Mouse (Mus musculus): ENCODE results near the gene Isoc2b. TPM values are rescaled to one million over a fixed set of nuclear protein-coding genes. Genes with fewer than 3 reads are reported as not detected.
A peak's percentile ranks its signal among the peaks of the same experiment; 100 is the strongest.

The Isoc2b gene
- 2.0 and 3.2 TPM in 2 replicates for polyA plus RNA-seq (2014; fragmentation: Nextera tagmentation; extraction: Ambion mirVana)

DNA sequence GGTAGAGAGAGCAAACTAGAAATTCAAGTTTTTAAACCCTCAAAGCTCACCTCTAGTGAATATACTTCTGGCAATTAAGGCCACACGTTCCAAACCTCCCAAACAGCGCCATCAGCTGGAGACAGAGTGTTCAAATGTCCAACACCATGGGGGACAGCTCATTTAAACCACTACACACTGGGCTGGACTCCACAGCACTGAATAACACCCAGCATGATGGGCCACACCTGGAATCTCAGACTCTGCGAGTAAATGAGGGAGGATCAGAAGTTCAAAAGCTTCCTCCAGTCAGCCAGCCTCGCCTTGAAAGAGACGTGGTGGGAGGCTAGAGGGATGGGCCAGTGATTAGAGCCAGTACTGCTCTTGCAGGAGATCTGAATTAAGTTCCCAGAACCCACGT, at the start of gene Isoc2b:
Isoc2b (minus strand) TSS at position 126 of the 400 bp plus-strand sequence.
- no peaks in the 10 kb centered on the region for H3K36me3 ChIP-seq (ENCODE audit: control insufficient read depth, insufficient read depth, low read length)
- H3K4me3 ChIP-seq (ENCODE audit: low read depth, low read length) = no peak within 1 kb of the TSS
- peaks cover 6% of the 10 kb centered on the region; the same call in 1 of the 2 replicates for H3K4me1 ChIP-seq (replicated peaks; ENCODE audit: control insufficient read depth, insufficient read depth, low read length)
- H3K9me3 ChIP-seq (ENCODE audit: control insufficient read depth, low read length) = no peaks in the 10 kb centered on the region
- H3K4me2 ChIP-seq (ENCODE audit: low read depth, low read length, severe bottlenecking) = no peak within 1 kb of the TSS
- no peak within 1 kb of the TSS for H3K9ac ChIP-seq (ENCODE audit: low read length)
- no peak for ATAC-seq (replicated peaks; ENCODE audit: low FRiP score)
- 65% methylated on average over 6 of the region's 6 CpGs for WGBS
- no peak within 1 kb of the TSS for H3K27ac ChIP-seq (ENCODE audit: low read depth, low read length)
- no peaks in the 10 kb centered on the region for H3K27me3 ChIP-seq (ENCODE audit: control insufficient read depth, insufficient read depth, low read length)
- DNase-seq (ENCODE audit: low spot score) = no peak

DNA sequence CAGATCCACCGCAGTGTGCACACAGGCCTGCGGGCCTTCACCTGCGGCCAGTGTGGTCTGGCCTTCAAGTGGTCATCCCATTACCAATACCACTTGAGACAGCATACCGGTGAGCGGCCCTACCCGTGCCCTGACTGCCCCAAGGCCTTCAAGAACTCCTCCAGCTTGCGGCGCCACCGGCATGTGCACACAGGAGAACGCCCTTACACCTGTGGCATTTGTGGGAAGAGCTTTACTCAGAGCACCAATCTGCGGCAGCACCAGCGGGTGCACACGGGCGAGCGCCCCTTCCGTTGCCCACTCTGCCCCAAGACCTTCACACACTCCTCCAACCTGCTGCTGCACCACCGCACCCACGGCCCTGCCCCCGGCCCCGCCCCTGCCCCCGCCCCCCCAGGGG, 49.0 kb upstream of the Isoc2b start:
- peaks cover 5% of the 10 kb centered on the region; the same call in 1 of the 2 replicates for H3K36me3 ChIP-seq (ENCODE audit: control insufficient read depth, insufficient read depth, low read length)
- DNase-seq (ENCODE audit: low spot score) (peak; percentile 49), ATAC-seq (replicated peaks; ENCODE audit: low FRiP score) (no peak)
- no peak overlapping the region for H3K4me3 ChIP-seq (ENCODE audit: low read depth, low read length)
- no peak overlapping the region for H3K9ac ChIP-seq (ENCODE audit: low read length)
- peaks cover 31% of the 10 kb centered on the region for H3K4me1 ChIP-seq (replicated peaks; ENCODE audit: control insufficient read depth, insufficient read depth, low read length)
- H3K9me3 ChIP-seq (ENCODE audit: control insufficient read depth, low read length) = no peaks in the 10 kb centered on the region
- 89% methylated on average over 21 of the region's 21 CpGs for WGBS
- H3K27me3 ChIP-seq (ENCODE audit: control insufficient read depth, insufficient read depth, low read length) = no peaks in the 10 kb centered on the region
- H3K4me2 ChIP-seq (ENCODE audit: low read depth, low read length, severe bottlenecking) = no peak overlapping the region
- H3K27ac ChIP-seq (ENCODE audit: low read depth, low read length) = no peak overlapping the region

DNA sequence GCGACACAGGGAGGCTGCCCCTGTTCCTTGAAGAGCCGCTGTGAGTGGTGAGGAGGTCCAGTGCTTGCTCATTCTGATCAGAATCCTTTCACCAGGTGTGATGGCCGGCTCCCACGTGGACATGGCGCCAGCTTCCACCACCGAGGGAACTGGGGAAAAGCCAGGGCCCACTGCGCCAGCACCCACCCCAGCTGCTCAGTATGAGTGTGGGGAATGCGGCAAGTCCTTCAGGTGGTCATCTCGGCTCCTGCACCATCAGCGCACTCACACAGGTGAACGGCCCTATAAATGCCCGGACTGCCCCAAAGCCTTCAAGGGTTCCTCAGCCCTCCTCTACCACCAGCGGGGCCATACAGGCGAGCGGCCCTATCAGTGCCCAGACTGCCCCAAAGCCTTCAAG, 48.6 kb upstream of the Isoc2b start:
- H3K4me2 ChIP-seq (ENCODE audit: low read depth, low read length, severe bottlenecking) = no peak overlapping the region
- no peak overlapping the region for H3K9ac ChIP-seq (ENCODE audit: low read length)
- H3K27ac ChIP-seq (ENCODE audit: low read depth, low read length) = no peak overlapping the region
- 95% methylated on average over 15 of the region's 15 CpGs for whole genome bisulfite sequencing
- H3K36me3 ChIP-seq (ENCODE audit: control insufficient read depth, insufficient read depth, low read length) = peaks cover 5% of the 10 kb centered on the region; the same call in 1 of the 2 replicates
- peaks cover 26% of the 10 kb centered on the region for H3K4me1 ChIP-seq (replicated peaks; ENCODE audit: control insufficient read depth, insufficient read depth, low read length)
- no peaks in the 10 kb centered on the region for H3K9me3 ChIP-seq (ENCODE audit: control insufficient read depth, low read length)
- no peaks in the 10 kb centered on the region for H3K27me3 ChIP-seq (ENCODE audit: control insufficient read depth, insufficient read depth, low read length)
- no peak for DNase-seq (ENCODE audit: low spot score)
- no peak for ATAC-seq (replicated peaks; ENCODE audit: low FRiP score)
- H3K4me3 ChIP-seq (ENCODE audit: low read depth, low read length) = no peak overlapping the region

DNA sequence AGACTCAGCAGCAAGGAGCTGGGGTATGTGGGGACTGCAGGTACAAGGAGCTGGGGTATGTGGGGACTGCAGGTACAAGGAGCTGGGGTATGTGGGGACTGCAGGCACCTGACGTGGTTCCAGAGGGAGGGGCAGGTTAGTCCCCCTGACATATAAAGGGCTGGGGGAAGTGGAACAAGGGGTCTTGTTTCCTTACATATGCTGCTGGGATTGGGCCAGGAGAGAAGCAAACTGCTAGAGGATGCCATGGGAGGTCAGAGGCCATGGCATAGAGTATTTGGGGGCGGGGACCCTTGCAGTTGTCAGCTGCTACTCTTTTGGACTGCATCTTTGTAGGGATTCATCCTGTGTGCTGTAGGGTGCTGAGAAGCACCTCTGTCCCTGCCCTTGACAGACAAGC, 47.4 kb upstream of the Isoc2b start:
- H3K4me3 ChIP-seq (ENCODE audit: low read depth, low read length) = no peak overlapping the region
- H3K36me3 ChIP-seq (ENCODE audit: control insufficient read depth, insufficient read depth, low read length) = peaks cover 5% of the 10 kb centered on the region; the same call in 1 of the 2 replicates
- WGBS = 83% methylated on average over 2 of the region's 2 CpGs
- peaks cover 19% of the 10 kb centered on the region for H3K4me1 ChIP-seq (replicated peaks; ENCODE audit: control insufficient read depth, insufficient read depth, low read length)
- H3K4me2 ChIP-seq (ENCODE audit: low read depth, low read length, severe bottlenecking) = no peak overlapping the region
- H3K9ac ChIP-seq (ENCODE audit: low read length) = no peak overlapping the region
- no peak overlapping the region for H3K27ac ChIP-seq (ENCODE audit: low read depth, low read length)
- H3K9me3 ChIP-seq (ENCODE audit: control insufficient read depth, low read length) = no peaks in the 10 kb centered on the region
- ATAC-seq (replicated peaks; ENCODE audit: low FRiP score) = no peak
- H3K27me3 ChIP-seq (ENCODE audit: control insufficient read depth, insufficient read depth, low read length) = no peaks in the 10 kb centered on the region
- no peak for DNase-seq (ENCODE audit: low spot score)

DNA sequence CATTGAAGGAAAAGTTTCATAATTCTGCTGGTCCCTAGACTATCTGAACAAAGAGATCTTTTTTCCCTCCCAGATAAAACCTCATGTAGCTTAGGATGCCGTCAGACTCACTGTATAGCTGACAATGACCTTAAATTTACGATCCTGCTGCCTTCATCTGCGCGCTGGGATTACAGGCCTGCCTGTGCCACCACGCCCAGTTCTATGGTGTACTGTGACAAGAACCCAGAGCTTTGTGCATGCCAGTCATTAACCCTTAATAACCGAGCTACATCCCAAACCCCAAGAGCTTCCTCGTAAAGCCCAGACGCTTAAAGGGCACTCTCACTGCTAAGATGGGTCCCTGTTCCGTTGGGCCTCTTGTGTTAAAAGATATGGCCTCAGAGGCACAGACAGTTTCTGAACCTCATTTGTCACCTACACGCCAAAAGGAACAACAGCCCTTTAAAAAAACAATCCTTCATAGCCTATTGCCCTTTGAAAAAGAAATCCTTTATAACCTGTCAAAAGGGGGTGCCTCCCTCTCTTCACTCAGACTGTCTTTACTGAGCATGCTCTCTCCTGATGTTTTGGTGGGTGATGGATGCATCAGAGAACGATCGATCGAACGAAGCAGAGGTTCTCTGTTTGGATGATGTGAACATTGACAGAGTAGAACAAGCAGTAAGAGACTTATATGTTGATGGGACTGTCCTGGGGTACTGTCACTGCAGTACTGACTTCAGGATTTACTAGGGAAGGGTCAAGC, 45.8 kb upstream of the Isoc2b start:
- peak overlapping the region; percentile 70 for H3K4me3 ChIP-seq (ENCODE audit: low read depth, low read length)
- H3K9ac ChIP-seq (ENCODE audit: low read length) = peak overlapping the region; percentile 94
- H3K4me1 ChIP-seq (replicated peaks; ENCODE audit: control insufficient read depth, insufficient read depth, low read length) = peaks cover 8% of the 10 kb centered on the region; the same call in 1 of the 2 replicates
- ATAC-seq (replicated peaks; ENCODE audit: low FRiP score) = peak; percentile 23
- WGBS = 25% methylated on average over 14 of the region's 14 CpGs
- DNase-seq (ENCODE audit: low spot score) = peak; percentile 53
- H3K27me3 ChIP-seq (ENCODE audit: control insufficient read depth, insufficient read depth, low read length) = no peaks in the 10 kb centered on the region
- no peaks in the 10 kb centered on the region for H3K9me3 ChIP-seq (ENCODE audit: control insufficient read depth, low read length)
- H3K36me3 ChIP-seq (ENCODE audit: control insufficient read depth, insufficient read depth, low read length) = peaks cover 4% of the 10 kb centered on the region; the same call in 1 of the 2 replicates
- peak overlapping the region; percentile 90 for H3K4me2 ChIP-seq (ENCODE audit: low read depth, low read length, severe bottlenecking)
- H3K27ac ChIP-seq (ENCODE audit: low read depth, low read length) = peak overlapping the region; percentile 81

DNA sequence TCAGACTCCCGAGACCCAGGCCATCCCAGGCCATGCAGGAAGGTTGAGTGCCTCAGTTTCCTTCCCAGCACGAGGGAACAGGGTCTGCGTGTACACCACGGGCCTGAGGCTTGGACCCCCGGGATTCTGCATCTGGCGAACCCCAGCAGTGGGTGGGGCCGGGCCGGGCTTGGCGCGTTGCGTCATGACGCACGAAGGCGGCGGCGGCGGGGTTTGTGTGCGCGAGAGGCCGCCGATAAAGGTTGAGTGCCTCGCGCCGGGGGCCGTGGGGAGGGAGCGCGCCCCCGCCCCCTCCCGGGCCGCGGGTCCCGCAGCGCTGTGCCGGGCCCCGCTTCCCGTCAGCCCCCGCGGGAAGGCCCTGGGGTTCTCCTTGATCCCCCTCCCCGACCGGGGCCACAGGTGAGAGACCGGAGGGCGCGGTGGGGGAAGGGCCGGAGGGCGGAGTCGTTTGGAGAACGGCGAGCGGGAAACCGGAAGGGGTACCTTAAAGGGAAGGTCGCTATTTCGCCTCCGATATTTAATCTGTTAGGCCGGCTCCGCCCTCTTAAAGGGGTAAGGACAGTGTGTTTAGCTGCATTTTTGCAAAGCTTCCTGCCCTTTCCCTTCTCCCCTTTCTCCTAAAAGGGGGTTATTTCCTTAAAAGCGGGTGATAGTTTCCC, 45.1 kb upstream of the Isoc2b start, which contains the start of gene Zfp628:
Zfp628 (plus strand) TSS at position 211 of the 659 bp plus-strand sequence.
- H3K4me2 ChIP-seq (ENCODE audit: low read depth, low read length, severe bottlenecking) = peak within 1 kb of the TSS; percentile 90
- peak within 1 kb of the TSS; percentile 94 for H3K9ac ChIP-seq (ENCODE audit: low read length)
- H3K27me3 ChIP-seq (ENCODE audit: control insufficient read depth, insufficient read depth, low read length) = no peaks in the 10 kb centered on the region
- no peaks in the 10 kb centered on the region for H3K9me3 ChIP-seq (ENCODE audit: control insufficient read depth, low read length)
- DNase-seq (ENCODE audit: low spot score) (peak; percentile 96), ATAC-seq (replicated peaks; ENCODE audit: low FRiP score) (peak; percentile 91)
- peaks cover 7% of the 10 kb centered on the region; the same call in 1 of the 2 replicates for H3K4me1 ChIP-seq (replicated peaks; ENCODE audit: control insufficient read depth, insufficient read depth, low read length)
- peaks cover 3% of the 10 kb centered on the region; the same call in 1 of the 2 replicates for H3K36me3 ChIP-seq (ENCODE audit: control insufficient read depth, insufficient read depth, low read length)
- WGBS = under 1% methylated on average over 56 of the region's 56 CpGs
- peak within 1 kb of the TSS; percentile 70 for H3K4me3 ChIP-seq (ENCODE audit: low read depth, low read length)
- peak within 1 kb of the TSS; percentile 81 for H3K27ac ChIP-seq (ENCODE audit: low read depth, low read length)

DNA sequence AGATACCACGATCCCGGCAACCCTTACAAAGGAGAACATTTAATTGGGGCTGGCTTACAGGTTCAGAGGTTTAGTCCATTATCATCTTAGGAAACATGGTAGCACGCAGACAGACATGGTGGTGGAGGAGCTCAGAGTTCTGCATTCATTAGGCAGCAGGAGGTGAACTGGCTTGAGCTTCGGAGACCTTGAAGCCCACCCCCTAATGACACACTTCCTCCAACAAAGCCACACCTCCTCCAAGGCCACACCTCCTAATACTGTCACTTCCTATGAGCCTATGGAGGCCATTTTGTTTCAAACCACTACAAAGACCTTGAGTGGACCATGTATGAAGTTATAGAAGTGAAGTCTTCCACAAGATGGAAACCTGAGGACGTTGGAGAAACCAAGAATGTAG, 42.2 kb upstream of the Isoc2b start:
- Histone ChIP-seq H3K9me3 (ENCODE audit: control insufficient read depth, low read length) (no peaks in the 10 kb centered on the region), H3K27ac (ENCODE audit: low read depth, low read length) (no peak overlapping the region), H3K9ac (ENCODE audit: low read length) (no peak overlapping the region), H3K27me3 (ENCODE audit: control insufficient read depth, insufficient read depth, low read length) (no peaks in the 10 kb centered on the region), H3K4me3 (ENCODE audit: low read depth, low read length) (no peak overlapping the region), H3K36me3 (ENCODE audit: control insufficient read depth, insufficient read depth, low read length) (no peaks in the 10 kb centered on the region), H3K4me1 (replicated peaks; ENCODE audit: control insufficient read depth, insufficient read depth, low read length) (peaks cover 7% of the 10 kb centered on the region; the same call in 1 of the 2 replicates), H3K4me2 (ENCODE audit: low read depth, low read length, severe bottlenecking) (no peak overlapping the region)
- ATAC-seq (replicated peaks; ENCODE audit: low FRiP score) = no peak
- DNase-seq (ENCODE audit: low spot score) = no peak
- 62% methylated on average over 5 of the region's 5 CpGs for WGBS

DNA sequence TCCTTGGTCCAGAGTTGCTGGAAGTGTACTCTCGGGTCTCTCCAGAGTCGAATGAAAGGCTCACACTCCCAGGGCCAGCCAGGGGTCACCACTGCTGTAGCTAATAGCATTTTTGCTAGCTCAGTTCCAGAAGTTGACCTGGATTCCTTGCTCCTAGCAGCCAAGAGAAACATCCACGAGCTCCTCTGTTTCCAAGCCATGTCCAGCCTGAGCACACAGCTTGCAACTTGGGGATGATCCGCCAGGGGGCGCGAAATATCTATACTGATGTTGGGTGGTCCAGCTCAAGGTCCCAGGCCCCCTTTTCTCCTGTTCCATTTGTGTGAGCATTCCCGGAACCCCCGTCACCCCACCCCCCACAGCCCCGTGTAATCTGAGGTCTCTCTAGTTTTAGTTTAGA, 41.5 kb upstream of the Isoc2b start:
- Histone ChIP-seq H3K27me3 (ENCODE audit: control insufficient read depth, insufficient read depth, low read length) (no peaks in the 10 kb centered on the region), H3K9me3 (ENCODE audit: control insufficient read depth, low read length) (no peaks in the 10 kb centered on the region), H3K4me2 (ENCODE audit: low read depth, low read length, severe bottlenecking) (no peak overlapping the region), H3K9ac (ENCODE audit: low read length) (no peak overlapping the region), H3K36me3 (ENCODE audit: control insufficient read depth, insufficient read depth, low read length) (no peaks in the 10 kb centered on the region), H3K4me1 (replicated peaks; ENCODE audit: control insufficient read depth, insufficient read depth, low read length) (peaks cover 8% of the 10 kb centered on the region), H3K4me3 (ENCODE audit: low read depth, low read length) (no peak overlapping the region), H3K27ac (ENCODE audit: low read depth, low read length) (no peak overlapping the region)
- WGBS = 36% methylated on average over 9 of the region's 9 CpGs
- DNase-seq (ENCODE audit: low spot score) (peak; percentile 87), ATAC-seq (replicated peaks; ENCODE audit: low FRiP score) (no peak)
